Mouse (Mus musculus) ES-Bruce4 (cell line): ENCODE measurements around the gene Pparg. TPM values are rescaled to one million over a fixed set of nuclear protein-coding genes. Genes with fewer than 3 reads are reported as not detected.

Source experiments
- H3K27ac ChIP-seq: 2 replicates; pipeline ENCODE4 v1.5.1; 2012; ENCODE audit warnings: low read length, inconsistent platforms; ENCODE audit not compliant: insufficient read depth
- H3K27me3 ChIP-seq: 2 replicates; pipeline ENCODE4 v1.6.1; 2012; ENCODE audit warnings: mild to moderate bottlenecking, low read length, inconsistent platforms; ENCODE audit not compliant: control insufficient read depth, poor library complexity, insufficient read depth, severe bottlenecking
- H3K36me3 ChIP-seq: 2 replicates; pipeline ENCODE4 v1.6.1; 2012; ENCODE audit warnings: inconsistent platforms, mild to moderate bottlenecking, low read length, moderate library complexity; ENCODE audit not compliant: control insufficient read depth, poor library complexity, insufficient read depth, severe bottlenecking
- H3K4me1 ChIP-seq: one replicate; pipeline ENCODE4 v1.8.1; 2011; ENCODE audit warnings: low read length; ENCODE audit not compliant: control insufficient read depth, insufficient read depth
- H3K4me3 ChIP-seq: 2 replicates; pipeline ENCODE4 v1.5.1; 2011; ENCODE audit warnings: low read depth, mild to moderate bottlenecking, low read length
- H3K9ac ChIP-seq: 2 replicates; pipeline ENCODE4 v1.6.1; 2012; ENCODE audit warnings: low read depth, mild to moderate bottlenecking, inconsistent platforms; ENCODE audit not compliant: poor library complexity, severe bottlenecking
- H3K9me3 ChIP-seq: replicated peaks from 2 replicates; pipeline ENCODE4 v1.6.1; 2012; ENCODE audit warnings: mild to moderate bottlenecking, low read length, inconsistent platforms; ENCODE audit not compliant: control insufficient read depth, poor library complexity, insufficient read depth, severe bottlenecking
- CTCF ChIP-seq: IDR thresholded peaks from one replicate; pipeline ENCODE4 v1.8.1; 2011; ENCODE audit warnings: low read depth, low read length
- EP300 ChIP-seq: IDR thresholded peaks from 2 replicates; pipeline ENCODE4 v1.6.1; 2011; ENCODE audit warnings: low read depth, low read length; ENCODE audit not compliant: insufficient read depth
- POLR2A ChIP-seq: IDR thresholded peaks from one replicate; pipeline ENCODE4 v1.8.1; 2011; ENCODE audit warnings: low read length; ENCODE audit not compliant: insufficient read depth
- polyA plus RNA-seq: library from polyadenylated mRNA; stranded (reverse); fragments of >200 nt; gene quantifications from 2 replicates; pipeline ENCODE4 v1.2.4, GENCODE M21; 2011; ENCODE audit warnings: low read depth; ENCODE audit not compliant: missing spikeins, insufficient read depth, insufficient read length

Pparg gene
- polyA plus RNA-seq, 1 experiment = 1.1 TPM

DNA sequence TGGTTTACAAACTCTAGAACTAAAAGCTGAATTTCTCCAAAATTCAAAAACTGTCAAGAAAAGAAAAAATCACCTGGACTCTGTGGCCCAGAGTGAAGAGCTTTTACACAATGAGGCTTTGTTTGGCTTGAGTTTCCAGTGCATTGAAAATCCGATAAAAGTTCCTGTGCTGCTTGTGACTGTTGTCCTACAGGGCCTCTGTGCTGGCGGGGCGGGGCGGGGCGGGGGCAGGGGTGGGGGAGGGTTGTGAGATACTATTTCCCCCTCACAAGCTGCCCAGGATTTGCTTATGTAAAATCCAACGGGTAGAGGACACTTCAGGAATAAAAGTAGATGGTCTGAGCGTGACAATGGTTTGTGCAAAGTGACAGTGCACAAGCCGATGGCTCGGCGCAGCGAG, 16.2 kb upstream of the Pparg start:
- Histone ChIP-seq H3K27me3 (0 out of 2 replicates have a peak, but pooled peaks cover 1% of the 10 kb centered on the region), H3K9me3 (no peaks in the 10 kb centered on the region; the same call in 1 of the 2 replicates), H3K9ac (no peak overlapping the region), H3K36me3 (no peaks in the 10 kb centered on the region), H3K4me3 (no peak overlapping the region), H3K27ac (no peak overlapping the region), H3K4me1 (peaks cover 2% of the 10 kb centered on the region)
- TF ChIP-seq EP300 = no peak
- no peak for TF ChIP-seq POLR2A
- TF ChIP-seq CTCF = no peak

- H3K27me3 ChIP-seq = 0 out of 2 replicates have a peak, but pooled peaks cover 1% of the 10 kb centered on the region
- no peak for TF ChIP-seq EP300
- TF ChIP-seq POLR2A = no peak
- no peak for TF ChIP-seq CTCF
- no peak overlapping the region for H3K27ac ChIP-seq
- H3K36me3 ChIP-seq = no peaks in the 10 kb centered on the region
- peaks cover 2% of the 10 kb centered on the region for H3K4me1 ChIP-seq
- H3K4me3 ChIP-seq = no peak overlapping the region
- H3K9ac ChIP-seq = no peak overlapping the region
- H3K9me3 ChIP-seq = no peaks in the 10 kb centered on the region; the same call in 1 of the 2 replicates
Measured at GRCm38 (mm10) chr6:115345013-115345412, 15.7 kb upstream of the Pparg start.

DNA sequence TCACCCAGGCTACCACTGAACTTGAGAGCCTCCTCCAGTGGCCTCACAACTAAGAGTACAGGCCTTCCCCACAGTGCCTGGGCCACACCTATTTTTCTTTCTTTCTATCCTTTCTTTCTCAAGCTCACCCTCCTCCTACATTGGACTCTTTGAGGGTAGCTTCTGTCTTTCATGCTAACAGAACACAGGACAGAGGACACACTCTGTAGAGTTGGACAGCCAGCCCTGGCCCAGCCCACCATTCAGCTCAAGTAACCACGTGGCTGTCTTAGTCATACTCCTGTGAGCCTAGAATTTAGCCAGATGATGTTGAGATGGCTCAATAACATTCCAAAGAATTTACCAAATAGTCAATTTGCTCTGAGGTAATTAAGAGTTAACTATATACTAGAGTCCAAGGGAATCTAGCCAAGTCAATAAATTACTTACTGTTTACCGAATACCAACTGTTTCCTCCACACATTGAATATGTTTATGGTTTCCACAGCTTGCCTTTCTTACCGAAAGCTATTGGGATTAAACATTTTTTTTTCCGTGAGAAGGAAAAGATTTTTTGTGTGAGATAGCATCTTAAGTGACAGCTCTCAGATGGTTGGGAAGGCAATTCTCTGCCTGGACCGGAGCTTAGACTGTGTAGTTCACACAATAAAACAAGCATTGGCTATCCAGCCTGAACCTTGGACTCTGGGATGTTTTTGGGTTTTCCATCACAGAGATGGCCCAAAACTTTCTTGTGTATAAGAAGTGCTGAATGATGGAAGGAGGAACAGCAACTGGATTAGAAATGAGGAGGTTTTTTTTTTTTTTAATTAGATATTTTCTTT, 10.9 kb upstream of the Pparg start:
- TF ChIP-seq CTCF = no peak
- TF ChIP-seq EP300 = no peak
- TF ChIP-seq POLR2A = no peak
- Histone ChIP-seq H3K27me3 (peaks cover 1% of the 10 kb centered on the region; the same call in 1 of the 2 replicates), H3K27ac (no peak overlapping the region), H3K9ac (no peak overlapping the region), H3K36me3 (no peaks in the 10 kb centered on the region), H3K4me3 (no peak overlapping the region), H3K9me3 (no peaks in the 10 kb centered on the region), H3K4me1 (no peaks in the 10 kb centered on the region)

DNA sequence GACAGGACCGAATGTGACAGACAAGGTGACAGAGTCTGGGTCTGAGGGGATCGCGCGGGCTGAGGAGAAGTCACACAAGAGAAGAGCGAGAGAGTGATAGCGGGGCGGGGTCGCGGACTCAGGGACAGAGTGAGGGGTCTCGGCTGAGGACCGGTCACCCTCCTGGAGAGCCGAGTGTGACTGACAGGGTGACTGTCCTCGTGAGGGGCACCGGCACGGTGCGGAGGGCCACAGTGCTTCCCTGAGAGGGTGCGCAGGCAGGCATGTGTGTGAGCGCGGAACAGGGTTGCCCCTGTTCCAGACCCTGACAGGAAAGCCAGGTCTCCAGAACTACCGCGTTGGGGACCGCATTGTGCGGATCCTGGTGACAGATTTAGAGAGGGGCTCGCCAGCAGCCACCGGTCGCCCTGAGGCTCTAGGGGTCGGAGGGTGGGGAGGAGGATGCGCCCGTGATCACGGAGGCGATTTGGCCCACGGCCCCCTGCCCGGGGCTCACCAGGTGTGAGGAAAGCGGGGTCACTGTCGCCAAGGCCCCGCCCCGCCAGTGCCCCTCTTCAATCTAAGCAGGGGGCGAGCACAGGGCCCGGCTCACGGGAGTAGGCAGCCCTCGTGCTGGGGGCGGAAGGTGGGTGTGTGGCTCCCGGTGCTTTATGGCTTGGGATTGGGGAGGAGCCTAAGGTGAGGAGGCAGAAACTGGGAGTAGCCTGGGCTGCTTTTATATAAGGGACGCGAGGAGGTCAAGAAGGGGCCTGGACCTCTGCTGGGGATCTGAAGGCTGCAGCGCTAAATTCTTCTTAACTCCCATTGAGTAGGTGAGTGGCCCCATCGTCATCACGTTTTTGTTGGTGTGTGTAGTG, 1.1 kb downstream of the Pparg start:
- Histone ChIP-seq H3K9me3 (no peaks in the 10 kb centered on the region), H3K9ac (no peak overlapping the region; the same call in 1 of the 2 replicates), H3K4me1 (no peaks in the 10 kb centered on the region), H3K27ac (no peak overlapping the region), H3K27me3 (0 out of 2 replicates have a peak, but pooled peaks cover 9% of the 10 kb centered on the region), H3K36me3 (no peaks in the 10 kb centered on the region), H3K4me3 (peak overlapping the region; percentile 57)
- TF ChIP-seq CTCF = no peak
- TF ChIP-seq POLR2A = no peak
- TF ChIP-seq EP300 = no peak

- 0 out of 2 replicates have a peak, but pooled peaks cover 2% of the 10 kb centered on the region for H3K27me3 ChIP-seq
- no peaks in the 10 kb centered on the region for H3K4me1 ChIP-seq
- H3K4me3 ChIP-seq = no peak overlapping the region
- TF ChIP-seq POLR2A = no peak
- no peak for TF ChIP-seq CTCF
- no peak for TF ChIP-seq EP300
- H3K9me3 ChIP-seq = no peaks in the 10 kb centered on the region
- H3K9ac ChIP-seq = no peak overlapping the region
- H3K36me3 ChIP-seq = no peaks in the 10 kb centered on the region
- no peak overlapping the region for H3K27ac ChIP-seq
Measured at GRCm38 (mm10) chr6:115366869-115367610, 6.3 kb downstream of the Pparg start.
